Mouse (Mus musculus) testis, adult 2 months (tissue): ENCODE results near the gene Galnt17. TPM values are rescaled to one million over a fixed set of nuclear protein-coding genes. Genes with fewer than 3 reads are reported as not detected.
A peak's percentile ranks its signal among the peaks of the same experiment; 100 is the strongest.

Source experiments
- H3K27ac ChIP-seq: fragments of 200-500 bp; 2 replicates; pipeline ENCODE4 v1.5.1; 2012; ENCODE audit warnings: low read depth, low read length; ENCODE audit not compliant: control insufficient read depth, insufficient read depth
- H3K27me3 ChIP-seq: fragments of 200-500 bp; 2 replicates; pipeline ENCODE4 v1.6.1; 2012; ENCODE audit warnings: mild to moderate bottlenecking, low read length, moderate library complexity; ENCODE audit not compliant: control insufficient read depth, insufficient read depth
- H3K36me3 ChIP-seq: fragments of 200-500 bp; 2 replicates; pipeline ENCODE4 v1.6.1; 2012; ENCODE audit warnings: mild to moderate bottlenecking, low read length; ENCODE audit not compliant: control insufficient read depth, insufficient read depth
- H3K4me1 ChIP-seq: fragments of 200-500 bp; 2 replicates; pipeline ENCODE4 v1.6.1; 2012; ENCODE audit warnings: low read length; ENCODE audit not compliant: control insufficient read depth, insufficient read depth
- H3K4me3 ChIP-seq: fragments of 200-500 bp; 2 replicates; pipeline ENCODE4 v1.5.1; 2012; ENCODE audit warnings: low read depth, mild to moderate bottlenecking, low read length, moderate library complexity, mixed read lengths; ENCODE audit not compliant: control insufficient read depth
- CTCF ChIP-seq: fragments of 200-500 bp; IDR thresholded peaks from 2 replicates; pipeline ENCODE4 v1.5.1; 2012; ENCODE audit warnings: low read depth, mild to moderate bottlenecking, inconsistent platforms, low read length, moderate library complexity; ENCODE audit not compliant: control insufficient read depth, insufficient read depth, insufficient replicate concordance
- POLR2A ChIP-seq: fragments of 200-500 bp; IDR thresholded peaks from 2 replicates; pipeline ENCODE4 v1.6.1; 2012; ENCODE audit warnings: low read depth, mild to moderate bottlenecking, inconsistent platforms, low read length, moderate library complexity; ENCODE audit not compliant: control insufficient read depth
- polyA plus RNA-seq: library from polyadenylated mRNA; depleted of rRNA; stranded (reverse); fragments of >200 nt; gene quantifications from 2 replicates; pipeline ENCODE4 v1.2.3, GENCODE M21; 2012

Gene Galnt17
- polyA plus RNA-seq, 1 experiment, result 0.95 TPM

- Histone ChIP-seq H3K4me3 (no peak overlapping the region), H3K27ac (no peak overlapping the region), H3K36me3 (no peaks in the 10 kb centered on the region), H3K27me3 (no peaks in the 10 kb centered on the region), H3K4me1 (no peaks in the 10 kb centered on the region)
- TF ChIP-seq POLR2A, result no peak
- TF ChIP-seq CTCF, result no peak
Observed at GRCm38 (mm10) chr5:131239813-131240212, 68.5 kb downstream of the Galnt17 start.

DNA sequence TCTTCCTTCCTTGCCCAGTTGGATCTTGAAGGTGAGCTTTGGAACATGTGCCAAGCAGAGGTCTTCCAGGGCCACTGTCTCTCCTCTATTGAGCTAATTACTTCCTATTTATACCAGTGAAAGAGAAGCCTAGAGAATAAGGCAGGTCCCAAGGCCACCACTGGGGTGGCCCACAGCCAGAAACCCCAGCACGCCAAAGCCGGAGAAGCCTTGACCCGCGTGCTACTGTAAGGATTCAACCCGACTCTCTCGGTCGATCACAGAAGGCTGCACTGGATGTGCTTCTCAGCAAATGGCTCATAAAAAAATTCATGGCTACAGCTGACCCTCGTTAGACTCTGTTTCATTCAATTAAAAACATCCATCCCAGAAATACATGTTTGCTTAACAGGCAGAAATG lies 71.4 kb downstream of the Galnt17 start:
- no peaks in the 10 kb centered on the region for H3K27me3 ChIP-seq
- H3K36me3 ChIP-seq, result no peaks in the 10 kb centered on the region
- H3K27ac ChIP-seq, result no peak overlapping the region
- no peak overlapping the region for H3K4me3 ChIP-seq
- TF ChIP-seq CTCF (no peak), POLR2A (no peak)
- H3K4me1 ChIP-seq, result no peaks in the 10 kb centered on the region

- TF ChIP-seq POLR2A (no peak), CTCF (no peak)
- H3K36me3 ChIP-seq, result no peaks in the 10 kb centered on the region
- no peak overlapping the region for H3K27ac ChIP-seq
- H3K4me3 ChIP-seq, result no peak overlapping the region
- H3K27me3 ChIP-seq, result no peaks in the 10 kb centered on the region
- no peaks in the 10 kb centered on the region for H3K4me1 ChIP-seq
Observed at GRCm38 (mm10) chr5:131233828-131234227, 74.5 kb downstream of the Galnt17 start.

- no peak overlapping the region for H3K27ac ChIP-seq
- no peaks in the 10 kb centered on the region for H3K36me3 ChIP-seq
- no peak for TF ChIP-seq POLR2A
- no peak for TF ChIP-seq CTCF
- H3K4me3 ChIP-seq, result no peak overlapping the region
- no peaks in the 10 kb centered on the region for H3K4me1 ChIP-seq
- H3K27me3 ChIP-seq, result no peaks in the 10 kb centered on the region
Observed at GRCm38 (mm10) chr5:131231060-131231459, 77.2 kb downstream of the Galnt17 start.

GRCm38 (mm10) chr5:131229744-131230143 lies 78.6 kb downstream of the Galnt17 start:
- TF ChIP-seq CTCF (no peak), POLR2A (no peak)
- no peaks in the 10 kb centered on the region for H3K36me3 ChIP-seq
- H3K27me3 ChIP-seq, result no peaks in the 10 kb centered on the region
- H3K27ac ChIP-seq, result no peak overlapping the region
- H3K4me3 ChIP-seq, result no peak overlapping the region
- H3K4me1 ChIP-seq, result no peaks in the 10 kb centered on the region

GRCm38 (mm10) chr5:131223416-131223815 lies 84.9 kb downstream of the Galnt17 start:
- Histone ChIP-seq H3K27ac (no peak overlapping the region), H3K27me3 (no peaks in the 10 kb centered on the region), H3K36me3 (no peaks in the 10 kb centered on the region), H3K4me1 (no peaks in the 10 kb centered on the region), H3K4me3 (no peak overlapping the region)
- TF ChIP-seq POLR2A (no peak), CTCF (no peak)

DNA sequence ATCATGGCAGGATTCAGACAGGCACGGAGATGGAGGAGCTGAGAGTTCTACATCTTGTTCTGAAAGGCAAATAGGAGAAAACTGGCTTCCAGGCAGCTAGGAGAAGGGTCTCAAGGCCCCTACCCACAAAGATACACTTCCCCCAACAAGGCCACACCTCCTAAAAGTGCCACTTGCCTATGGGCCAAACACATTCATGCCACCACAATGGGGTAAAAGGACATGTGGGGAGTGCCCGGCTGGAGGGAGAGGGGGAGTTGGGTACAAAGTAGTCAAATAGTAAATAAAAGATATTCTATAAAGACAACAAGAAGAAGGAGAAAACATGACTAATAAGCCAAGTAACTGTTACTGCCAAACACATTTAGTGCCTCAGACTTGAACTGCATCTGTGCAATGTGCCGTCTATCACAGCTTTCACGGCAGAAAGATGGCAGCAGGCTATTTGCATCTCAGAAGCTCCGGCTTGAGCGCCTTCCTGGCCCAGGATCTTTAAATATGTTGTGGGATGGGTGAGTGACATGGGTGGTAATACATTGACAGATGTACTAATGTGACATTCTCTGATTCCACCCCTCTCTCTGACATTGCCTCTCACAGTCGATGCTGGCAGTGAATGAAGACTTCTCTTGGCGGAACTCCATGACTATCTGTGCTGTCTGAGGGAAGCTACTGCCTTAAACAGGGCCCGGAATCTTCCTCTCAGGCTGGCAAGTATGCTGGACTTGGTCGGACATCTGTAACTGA lies 85.6 kb downstream of the Galnt17 start:
- Histone ChIP-seq H3K27me3 (no peaks in the 10 kb centered on the region), H3K36me3 (no peaks in the 10 kb centered on the region), H3K4me1 (no peaks in the 10 kb centered on the region), H3K27ac (no peak overlapping the region), H3K4me3 (peak overlapping the region; percentile 39; the same call in 1 of the 2 replicates)
- TF ChIP-seq POLR2A (no peak), CTCF (no peak)
